Mouse (Mus musculus): ENCODE results near the gene Stx18.

- no peak for TF ChIP-seq POLR2A (IDR thresholded peaks at IDR 0.05; ENCODE audit: low read depth, low read length)
- TF ChIP-seq CTCF (IDR thresholded peaks at IDR 0.05; ENCODE audit: extremely low read depth, insufficient read length, insufficient replicate concordance, low read depth, low read length) = no peak
Measured at GRCm38 (mm10) chr5:37992346-37992745, 46.2 kb upstream of the Stx18 start.
